8 mouse cellular contexts compared by ENCODE assay signal in the genomic region with DNA sequence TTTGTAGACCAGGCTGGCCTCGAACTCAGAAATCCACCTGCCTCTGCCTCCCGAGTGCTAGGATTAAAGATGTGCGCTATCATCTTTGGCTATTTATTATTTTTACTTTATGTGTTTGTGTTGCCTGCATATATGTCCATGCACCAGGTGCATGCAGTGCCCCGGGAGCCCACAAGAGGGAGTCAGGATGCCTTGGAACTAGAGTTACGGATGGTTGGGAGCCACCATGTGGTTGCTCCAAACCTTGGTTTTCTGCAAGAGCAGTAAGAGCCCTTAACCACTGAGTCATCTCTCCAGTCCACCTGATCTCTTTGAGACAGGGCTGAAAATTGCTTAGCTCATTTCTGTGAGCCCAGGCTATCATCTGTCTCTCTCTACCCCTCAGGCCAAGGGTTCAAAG. TPM values are rescaled to one million over a fixed set of nuclear protein-coding genes. Genes with fewer than 3 reads are reported as not detected.
DNase-seq lines count a peak whose midpoint lies in the region; ATAC-seq and TF ChIP-seq lines count a peak whose summit lies in the region.

No protein-coding gene starts in this region.

- H3K27me3 ChIP-seq in cerebellum, adult 2 months (ENCODE audit: control insufficient read depth, insufficient read depth, low read length) = no peaks in the 10 kb centered on the region
- no peaks in the 10 kb centered on the region for H3K27me3 ChIP-seq in hindbrain, postnatal 0 days (ENCODE audit: insufficient read depth, low read length)

- no peak overlapping the region for H3K4me2 ChIP-seq in hindbrain, postnatal 0 days (ENCODE audit: low read depth, low read length)

- WGBS in cerebellum, adult 2 months = 3% methylated on average over 5 of the region's 5 CpGs
- 0% methylated on average over 5 of the region's 5 CpGs for WGBS in hindbrain, postnatal 0 days

- H3K4me3 ChIP-seq in cerebellum, adult 2 months (replicated peaks; ENCODE audit: insufficient read depth, low read depth, low read length) = no peak overlapping the region
- no peak overlapping the region for H3K4me3 ChIP-seq in hindbrain, postnatal 0 days (ENCODE audit: low read length)
- no peak overlapping the region for H3K4me3 ChIP-seq in left cerebral cortex, adult 2 months

- intact Hi-C loops in left cerebral cortex, adult 2 months (cut with DNase I) = no loop called here

- no peaks in the 10 kb centered on the region for H3K4me1 ChIP-seq in cerebellum, adult 2 months (ENCODE audit: control insufficient read depth, insufficient read depth, low read length)
- no peaks in the 10 kb centered on the region for H3K4me1 ChIP-seq in hindbrain, postnatal 0 days (ENCODE audit: insufficient read depth, low read length)

- no peak for TF ChIP-seq POLR2A in cerebellum, adult 2 months (IDR thresholded peaks at IDR 0.05; ENCODE audit: borderline replicate concordance, insufficient read depth, low read length)

- no peaks in the 10 kb centered on the region for H3K36me3 ChIP-seq in hindbrain, postnatal 0 days (ENCODE audit: insufficient read depth, low read length)

- no peaks in the 10 kb centered on the region for H3K9me3 ChIP-seq in hindbrain, postnatal 0 days (ENCODE audit: low read length)

- no peak overlapping the region for H3K27ac ChIP-seq in cerebellum, adult 2 months (ENCODE audit: insufficient read depth, low read length)
- no peak overlapping the region for H3K27ac ChIP-seq in hindbrain, postnatal 0 days
- no peak overlapping the region for H3K27ac ChIP-seq in left cerebral cortex, adult 2 months

- peak; percentile 91 for DNase-seq in Muller cell, postnatal 12 days (ENCODE audit: inconsistent ontology term)
- DNase-seq in cerebellum, adult 2 months = peak; percentile 75 to 83
- DNase-seq in hindbrain, postnatal 0 days (ENCODE audit: low spot score) = peak; percentile 92
- DNase-seq in left cerebral cortex, adult 2 months (ENCODE audit: extremely low spot score in 1 of 2, low spot score in 2 of 2) = peak; percentile 70 to 83
- peak; percentile 83 for DNase-seq in right cerebral cortex, postnatal 14 days
- DNase-seq in urinary bladder, postnatal 14 days (ENCODE audit: low spot score) = peak; percentile 89

- no peak overlapping the region for H3K9ac ChIP-seq in hindbrain, postnatal 0 days (replicated peaks; ENCODE audit: low read length)

- peak; percentile 96 for TF ChIP-seq CTCF in cerebellum, adult 2 months (IDR thresholded peaks at IDR 0.05; ENCODE audit: borderline replicate concordance, insufficient read depth, low read depth, low read length)
- TF ChIP-seq CTCF in hindbrain, postnatal 0 days (IDR thresholded peaks at IDR 0.05; ENCODE audit: low read depth) = peak; percentile 98
- peak; percentile 85 for TF ChIP-seq CTCF in left cerebral cortex, adult 2 months (IDR thresholded peaks at IDR 0.05)

- ATAC-seq in frontal cortex, adult (ENCODE audit: low TSS enrichment) = peak; percentile 99
- ATAC-seq in hindbrain, postnatal 0 days = peak; percentile 60
- ATAC-seq in megakaryocyte, adult 5-6 weeks (ENCODE audit: poor library complexity, severe bottlenecking) = peak; percentile 98

RNA-seq across cellular contexts. Expression of a gene that starts 7.0 kb away (rescaled TPM):
- polyA plus RNA-seq in cerebellum, adult 2 months (2012; rRNA removed) = 22.9 and 23.5 TPM in 2 replicates
- total RNA-seq in hindbrain, postnatal 0 days (2014; rRNA removed) = 14.8 and 23.6 TPM in 2 replicates
- 10.6 and 14.6 TPM in 2 replicates for polyA plus RNA-seq in hindbrain, postnatal 0 days (2015; fragmentation: Nextera tagmentation; extraction: Ambion mirVana)
- total RNA-seq in left cerebral cortex, adult 2 months (2021) = 10 to 100 TPM; 25.7 to 26.9 TPM
- total RNA-seq in megakaryocyte, adult 5-6 weeks (2015) = 5.6 and 7.8 TPM in 2 replicates
- total RNA-seq in megakaryocyte, adult 5-6 weeks (2017) = 6.0 and 8.3 TPM in 2 replicates

RNA-seq across cellular contexts. Expression of a gene that starts 16.6 kb away (rescaled TPM):
- polyA plus RNA-seq in cerebellum, adult 2 months (2012; rRNA removed) = 57.0 and 62.2 TPM in 2 replicates
- total RNA-seq in hindbrain, postnatal 0 days (2014; rRNA removed) = 7.2 and 17.4 TPM in 2 replicates
- polyA plus RNA-seq in hindbrain, postnatal 0 days (2015; fragmentation: Nextera tagmentation; extraction: Ambion mirVana) = 34.3 and 39.6 TPM in 2 replicates
- 10 to 100 TPM; 11.7 to 15.4 TPM for total RNA-seq in left cerebral cortex, adult 2 months (2021)
- 219 and 236 TPM in 2 replicates for total RNA-seq in megakaryocyte, adult 5-6 weeks (2015)
- 199 and 241 TPM in 2 replicates for total RNA-seq in megakaryocyte, adult 5-6 weeks (2017)

RNA-seq across cellular contexts. Expression of a gene that starts 26.9 kb away (rescaled TPM):
- polyA plus RNA-seq in cerebellum, adult 2 months (2012; rRNA removed) = 10.6 and 11.9 TPM in 2 replicates
- 4.6 and 20.0 TPM in 2 replicates for total RNA-seq in hindbrain, postnatal 0 days (2014; rRNA removed)
- 11.9 and 12.9 TPM in 2 replicates for polyA plus RNA-seq in hindbrain, postnatal 0 days (2015; fragmentation: Nextera tagmentation; extraction: Ambion mirVana)
- 1 to 10 TPM; 6.3 to 6.8 TPM for total RNA-seq in left cerebral cortex, adult 2 months (2021)
- 15.4 and 20.0 TPM in 2 replicates for total RNA-seq in megakaryocyte, adult 5-6 weeks (2015)
- 6.5 and 12.4 TPM in 2 replicates for total RNA-seq in megakaryocyte, adult 5-6 weeks (2017)

RNA-seq across cellular contexts. Expression of a gene that starts 32.2 kb away (rescaled TPM):
- polyA plus RNA-seq in cerebellum, adult 2 months (2012; rRNA removed) = 187 and 200 TPM in 2 replicates
- total RNA-seq in hindbrain, postnatal 0 days (2014; rRNA removed) = 70.5 and 105 TPM in 2 replicates
- 254 and 279 TPM in 2 replicates for polyA plus RNA-seq in hindbrain, postnatal 0 days (2015; fragmentation: Nextera tagmentation; extraction: Ambion mirVana)
- 100 to 1,000 TPM; 186 to 194 TPM for total RNA-seq in left cerebral cortex, adult 2 months (2021)
- total RNA-seq in megakaryocyte, adult 5-6 weeks (2015) = 181 and 183 TPM in 2 replicates
- 95.4 and 105 TPM in 2 replicates for total RNA-seq in megakaryocyte, adult 5-6 weeks (2017)

RNA-seq across cellular contexts. Expression of a gene that starts 40.4 kb away (rescaled TPM):
- 92.1 and 95.8 TPM in 2 replicates for polyA plus RNA-seq in cerebellum, adult 2 months (2012; rRNA removed)
- 70.6 and 72.7 TPM in 2 replicates for total RNA-seq in hindbrain, postnatal 0 days (2014; rRNA removed)
- 128 and 134 TPM in 2 replicates for polyA plus RNA-seq in hindbrain, postnatal 0 days (2015; fragmentation: Nextera tagmentation; extraction: Ambion mirVana)
- 10 to 100 TPM; 75.7 to 75.9 TPM for total RNA-seq in left cerebral cortex, adult 2 months (2021)
- 69.3 and 70.0 TPM in 2 replicates for total RNA-seq in megakaryocyte, adult 5-6 weeks (2015)
- 49.5 and 52.1 TPM in 2 replicates for total RNA-seq in megakaryocyte, adult 5-6 weeks (2017)

Comparison
In these comparisons a context has a peak if more than half of its experiments do, and no peak if none do; other contexts are left out.
1. RNA of a gene that starts 16.6 kb away (total RNA-seq): 199 to 241 TPM in megakaryocyte, adult 5-6 weeks; 7.2 to 17.4 TPM in hindbrain, postnatal 0 days and 11.7 to 15.4 TPM in left cerebral cortex, adult 2 months; every median in the first group is over 10 times any median in the second.
2. Peak in every context shown above with its lines, with median percentiles within 50 percentile points of each other: DNase-seq, CTCF ChIP-seq and ATAC-seq.